Mouse (Mus musculus) neutrophil, adult 5-6 weeks (primary cell): Measurements from ENCODE around the gene Zscan20. TPM values are rescaled to one million over a fixed set of nuclear protein-coding genes. Genes with fewer than 3 reads are reported as not detected.

Source experiments
- total RNA-seq: library from RNA; stranded (forward); fragments of 200-1000 nt; gene quantifications from 2 replicates; pipeline ENCODE4 v1.2.3, GENCODE M21; 2017

The Zscan20 gene
- total RNA-seq, 1 experiment from 2014 or later: 20.5 TPM

Other genes with a start within 250 kb of the Zscan20 start
- gene Tlr12, start 8.5 kb upstream of the Zscan20 start, total RNA-seq: 0.93 and 2.0 TPM in 2 replicates
- gene Phc2, start 44.6 kb upstream of the Zscan20 start, total RNA-seq: 31.8 and 33.6 TPM in 2 replicates
- gene A3galt2, start 145.3 kb upstream of the Zscan20 start, total RNA-seq: 0.25 and 0.81 TPM in 2 replicates
- 7.8 and 8.8 TPM in 2 replicates for gene Zfp362, start 195.9 kb upstream of the Zscan20 start, total RNA-seq